Mouse (Mus musculus): ENCODE measurements around the gene Zbtb11. TPM values are rescaled to one million over a fixed set of nuclear protein-coding genes. Genes with fewer than 3 reads are reported as not detected.
"Not testable (repeated sequence)": the region's sequence is repeated elsewhere in the genome, so short reads cannot be mapped to it uniquely, and the experiment has no call there.

The Zbtb11 gene
- polyA plus RNA-seq (2016; fragmentation: Nextera tagmentation; extraction: Ambion mirVana), result 16.5 and 18.2 TPM in 2 replicates

DNA sequence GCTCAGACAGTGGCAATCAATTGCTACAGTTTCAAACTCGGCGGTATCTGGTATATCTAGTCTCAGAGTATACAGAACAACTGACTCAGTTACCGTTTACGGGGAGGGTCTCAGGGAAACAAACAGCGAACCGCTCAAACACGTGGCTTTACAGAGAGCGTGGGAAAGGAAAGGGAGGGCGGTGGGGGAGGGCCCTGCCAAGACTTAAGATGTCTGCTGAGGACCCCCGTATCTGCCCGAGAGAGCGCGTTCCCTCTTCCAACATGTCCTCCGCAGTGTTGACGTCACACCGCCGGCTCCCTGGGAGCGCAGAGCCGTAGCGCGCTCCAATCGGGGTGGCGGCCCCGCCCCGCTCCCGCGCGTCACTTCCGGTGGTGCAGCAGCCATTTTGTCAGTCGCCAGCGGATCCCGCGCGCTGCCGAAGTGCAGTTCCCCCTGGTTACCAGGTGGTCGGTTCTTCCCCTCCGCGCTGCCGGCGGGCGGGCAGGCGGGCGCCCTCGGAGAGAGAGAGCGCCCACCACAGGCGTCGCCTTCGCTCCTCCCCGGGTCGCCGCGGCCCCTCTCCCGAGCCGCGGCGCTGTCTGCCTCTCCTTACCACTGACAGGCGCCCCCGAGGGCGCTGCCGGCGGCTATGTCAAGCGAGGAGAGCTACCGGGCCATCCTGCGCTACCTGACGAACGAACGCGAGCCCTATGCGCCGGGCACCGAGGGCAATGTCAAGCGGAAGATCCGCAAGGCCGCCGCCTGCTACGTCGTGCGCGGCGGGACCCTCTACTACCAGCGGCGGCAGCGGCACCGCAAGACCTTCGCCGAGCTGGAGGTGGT, at the start of gene Zbtb11:
Gene Zbtb11 (plus strand): TSS at position 453 of the 825 bp plus-strand sequence.
- no peaks in the 10 kb centered on the region for H3K9me3 ChIP-seq
- H3K27ac ChIP-seq, result peak within 1 kb of the TSS; percentile 89
- H3K27me3 ChIP-seq (ENCODE audit: poor library complexity, severe bottlenecking), result no peaks in the 10 kb centered on the region
- WGBS, result under 1% methylated on average over 86 of the region's 86 CpGs
- H3K4me1 ChIP-seq, result peaks cover 37% of the 10 kb centered on the region
- peak within 1 kb of the TSS; percentile 99 for H3K4me3 ChIP-seq
- peaks cover 53% of the 10 kb centered on the region for H3K36me3 ChIP-seq (replicated peaks)
- peak; percentile 99 for DNase-seq (ENCODE audit: extremely low spot score, low spot score)

DNA sequence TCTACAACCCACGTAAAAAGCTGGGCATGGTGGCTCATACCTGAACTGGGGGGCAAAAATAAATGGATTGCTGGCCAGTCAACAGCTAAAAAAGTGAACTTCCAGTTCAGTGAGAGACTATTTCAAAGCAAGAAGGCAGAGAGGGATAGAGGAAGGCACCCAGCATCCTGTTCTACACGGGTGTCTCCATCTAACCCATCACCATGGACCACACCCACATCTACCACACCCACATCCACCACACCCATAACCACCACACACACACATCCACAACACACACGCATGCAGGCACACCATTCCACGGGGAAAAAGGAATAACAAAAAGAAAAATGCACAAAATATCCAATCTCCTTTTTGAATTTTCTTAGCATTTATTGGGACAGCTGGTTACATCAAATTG, 49.7 kb upstream of the Zbtb11 start:
- Histone ChIP-seq H3K27ac (no peak overlapping the region), H3K36me3 (replicated peaks) (peaks cover 91% of the 10 kb centered on the region), H3K9me3 (no peaks in the 10 kb centered on the region), H3K4me3 (no peak overlapping the region), H3K4me1 (no peaks in the 10 kb centered on the region), H3K27me3 (ENCODE audit: poor library complexity, severe bottlenecking) (no peaks in the 10 kb centered on the region)
- WGBS, result 94% methylated on average over 4 of the region's 4 CpGs
- no peak for DNase-seq (ENCODE audit: extremely low spot score, low spot score)

DNA sequence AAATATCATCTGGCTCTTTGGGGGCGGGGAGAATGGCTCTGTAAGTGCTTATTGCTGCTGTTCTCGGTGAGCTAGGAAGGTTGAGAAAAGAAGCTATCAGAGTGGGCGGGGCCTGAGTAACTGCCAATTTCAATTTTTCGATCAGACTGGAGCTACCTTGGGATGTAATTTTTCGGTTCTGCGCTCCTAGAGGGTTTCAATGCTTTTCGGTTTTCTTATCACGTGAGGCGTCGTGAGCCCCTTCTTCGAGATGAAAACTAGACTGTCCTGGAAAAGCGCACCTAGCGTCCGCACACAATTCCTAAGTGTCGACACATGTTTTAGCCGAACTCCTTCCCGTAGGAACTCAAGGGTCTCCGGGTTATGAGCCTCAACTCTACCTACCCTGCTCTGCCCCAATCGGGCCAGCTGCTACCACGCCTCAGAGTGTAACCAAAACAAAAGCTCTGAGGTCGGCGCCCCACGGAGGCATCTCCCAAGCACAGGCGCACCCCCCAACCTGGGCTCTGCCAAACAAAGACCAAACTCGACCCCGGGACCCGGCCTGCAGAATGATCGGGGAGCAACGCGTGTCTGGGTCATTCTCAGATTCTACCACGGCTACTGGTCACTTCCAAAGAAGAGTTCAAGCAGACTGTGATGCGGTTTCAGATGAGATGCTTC, 39.9 kb upstream of the Zbtb11 start:
- no peaks in the 10 kb centered on the region for H3K9me3 ChIP-seq
- H3K27me3 ChIP-seq (ENCODE audit: poor library complexity, severe bottlenecking), result no peaks in the 10 kb centered on the region
- 2% methylated on average over 32 of the region's 32 CpGs for WGBS
- peak; percentile 71 for DNase-seq (ENCODE audit: extremely low spot score, low spot score)
- H3K36me3 ChIP-seq (replicated peaks), result peaks cover 20% of the 10 kb centered on the region
- peaks cover 6% of the 10 kb centered on the region; the same call in 1 of the 2 replicates for H3K4me1 ChIP-seq
- H3K4me3 ChIP-seq, result peak overlapping the region; percentile 80
- peak overlapping the region; percentile 93 for H3K27ac ChIP-seq

DNA sequence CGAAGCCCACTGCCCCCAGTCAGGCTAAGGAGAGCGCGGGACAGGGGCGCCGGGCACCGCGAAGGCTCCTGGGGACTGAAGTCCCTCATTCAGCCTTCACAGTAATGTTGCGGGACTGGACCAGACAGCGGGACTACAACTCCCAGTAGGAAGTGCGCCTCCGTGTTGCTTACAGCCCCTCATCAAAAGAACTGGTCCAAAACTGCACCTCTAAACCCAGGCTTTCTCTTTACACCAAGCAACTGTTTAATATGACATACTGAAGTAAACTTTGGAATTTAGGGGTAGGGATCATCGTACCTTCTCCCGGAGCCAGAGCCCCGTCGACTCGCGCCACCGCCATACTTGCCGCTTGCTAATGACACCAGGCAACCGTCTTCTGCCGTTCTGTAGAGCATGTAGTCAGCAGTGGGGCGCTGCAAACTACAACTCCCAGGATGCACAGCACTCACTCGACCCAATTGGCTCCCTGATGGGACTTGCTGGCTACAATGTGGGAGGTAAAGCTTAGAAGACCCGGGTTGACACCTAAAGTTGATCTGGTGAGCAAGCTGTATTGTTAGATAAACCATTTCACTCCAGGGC, 39.1 kb upstream of the Zbtb11 start, which contains the start of gene Cep97:
Gene Cep97 (minus strand): TSS at position 403 of the 585 bp plus-strand sequence.
- Histone ChIP-seq H3K9me3 (no peaks in the 10 kb centered on the region), H3K27me3 (ENCODE audit: poor library complexity, severe bottlenecking) (no peaks in the 10 kb centered on the region), H3K4me3 (peak within 1 kb of the TSS; percentile 80), H3K27ac (peak within 1 kb of the TSS; percentile 93), H3K36me3 (replicated peaks) (peaks cover 13% of the 10 kb centered on the region), H3K4me1 (peaks cover 7% of the 10 kb centered on the region)
- under 1% methylated on average over 24 of the region's 24 CpGs for WGBS
- peak; percentile 93 for DNase-seq (ENCODE audit: extremely low spot score, low spot score)

DNA sequence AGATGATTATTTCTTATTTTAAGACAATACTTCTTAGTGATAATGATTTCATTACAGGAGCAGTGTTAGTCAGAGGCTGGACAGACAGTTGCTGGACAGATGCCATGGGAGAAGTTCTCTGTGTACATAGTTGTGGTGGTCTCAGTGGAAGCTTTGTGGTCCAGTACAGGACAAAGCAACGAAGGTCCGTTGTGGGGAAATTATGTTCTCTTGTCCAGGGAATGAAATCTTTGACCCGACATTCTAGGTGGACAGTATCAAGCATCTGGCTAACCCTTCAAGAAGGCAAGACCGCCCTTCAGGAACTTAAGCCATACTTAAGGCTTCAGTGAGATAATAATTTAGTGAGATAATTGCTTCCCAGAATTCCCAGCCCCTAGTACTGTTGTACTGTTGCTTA, 34.9 kb upstream of the Zbtb11 start:
- no peak for DNase-seq (ENCODE audit: extremely low spot score, low spot score)
- no peak overlapping the region for H3K4me3 ChIP-seq
- H3K9me3 ChIP-seq, result no peaks in the 10 kb centered on the region
- H3K27me3 ChIP-seq (ENCODE audit: poor library complexity, severe bottlenecking), result no peaks in the 10 kb centered on the region
- H3K36me3 ChIP-seq (replicated peaks), result no peaks in the 10 kb centered on the region
- peaks cover 8% of the 10 kb centered on the region for H3K4me1 ChIP-seq
- H3K27ac ChIP-seq, result no peak overlapping the region
- WGBS, result 84% methylated on average over 4 of the region's 4 CpGs

DNA sequence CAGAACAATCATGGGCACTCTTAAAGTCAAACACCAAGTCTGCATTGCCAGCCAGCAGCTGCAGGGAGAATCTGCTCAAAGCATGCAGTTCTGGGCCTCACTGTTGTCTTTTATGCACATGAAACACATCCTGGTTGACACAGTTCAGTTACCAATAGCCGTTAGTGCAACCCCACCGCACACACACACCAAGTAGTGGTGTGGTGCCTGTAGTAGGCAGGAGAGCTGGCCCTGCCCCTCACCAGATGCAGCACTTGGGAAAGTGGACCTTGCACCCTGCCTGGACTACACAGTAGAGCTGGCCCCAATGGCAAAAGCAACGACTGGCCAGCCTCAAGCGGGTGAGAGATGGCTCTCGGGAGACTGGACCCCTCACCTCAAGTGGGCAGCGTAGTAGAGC, 34.0 kb upstream of the Zbtb11 start:
- no peak overlapping the region for H3K27ac ChIP-seq
- WGBS, result 91% methylated on average over 6 of the region's 6 CpGs
- H3K9me3 ChIP-seq, result no peaks in the 10 kb centered on the region
- H3K27me3 ChIP-seq (ENCODE audit: poor library complexity, severe bottlenecking), result no peaks in the 10 kb centered on the region
- H3K4me1 ChIP-seq, result peaks cover 8% of the 10 kb centered on the region; the same call in 1 of the 2 replicates
- no peaks in the 10 kb centered on the region for H3K36me3 ChIP-seq (replicated peaks)
- H3K4me3 ChIP-seq, result no peak overlapping the region
- no peak for DNase-seq (ENCODE audit: extremely low spot score, low spot score)

DNA sequence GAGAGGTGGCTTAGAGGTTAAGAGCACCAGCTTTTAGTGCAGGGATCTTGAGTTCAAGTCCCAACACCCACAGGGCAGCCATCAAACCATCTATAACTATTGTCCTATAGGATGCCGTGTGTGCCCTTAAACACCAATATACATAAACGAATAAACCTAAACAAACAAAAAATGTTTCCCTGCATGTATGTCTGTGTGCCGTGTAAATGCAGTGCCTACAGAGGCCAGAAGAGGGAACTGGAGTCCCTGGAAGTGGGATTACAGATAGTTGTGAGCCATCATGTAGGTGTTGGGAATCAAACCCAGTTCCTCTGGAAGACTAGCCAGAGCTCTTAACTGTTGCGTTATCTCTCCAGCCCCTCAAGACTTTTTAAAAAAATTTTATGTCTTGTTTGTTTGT, 32.9 kb upstream of the Zbtb11 start:
- H3K27ac ChIP-seq, result no peak overlapping the region
- no peaks in the 10 kb centered on the region for H3K9me3 ChIP-seq
- H3K4me1 ChIP-seq, result peaks cover 5% of the 10 kb centered on the region; the same call in 1 of the 2 replicates
- DNase-seq (ENCODE audit: extremely low spot score, low spot score), result no peak
- H3K4me3 ChIP-seq, result no peak overlapping the region
- H3K36me3 ChIP-seq (replicated peaks), result no peaks in the 10 kb centered on the region
- WGBS, result 94% methylated on average over 4 of the region's 4 CpGs
- no peaks in the 10 kb centered on the region for H3K27me3 ChIP-seq (ENCODE audit: poor library complexity, severe bottlenecking)

DNA sequence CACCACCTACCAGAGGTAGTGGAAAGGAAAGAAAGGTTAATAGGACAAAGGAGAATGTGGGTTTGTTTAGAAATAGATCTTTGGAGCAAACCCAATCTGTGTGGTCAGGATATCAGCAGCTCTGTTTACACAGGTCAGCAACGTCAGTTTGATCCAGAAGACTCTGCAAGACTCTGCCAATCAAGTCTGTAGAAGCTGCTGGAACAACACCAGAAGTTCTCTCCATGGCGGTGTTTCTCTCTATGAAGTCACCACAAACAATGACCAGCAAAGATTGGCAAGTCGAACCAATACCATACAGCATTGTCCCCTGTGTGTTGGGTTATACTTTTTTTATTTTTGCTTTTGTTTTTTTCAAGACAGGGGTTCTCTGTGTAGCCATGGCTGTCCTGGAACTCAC, 26.4 kb upstream of the Zbtb11 start:
- no peak overlapping the region for H3K27ac ChIP-seq
- H3K36me3 ChIP-seq (replicated peaks), result no peaks in the 10 kb centered on the region
- no peak overlapping the region for H3K4me3 ChIP-seq
- no peak for DNase-seq (ENCODE audit: extremely low spot score, low spot score)
- no peaks in the 10 kb centered on the region for H3K9me3 ChIP-seq
- H3K27me3 ChIP-seq (ENCODE audit: poor library complexity, severe bottlenecking), result no peaks in the 10 kb centered on the region
- WGBS, result 88% methylated on average over 3 of the region's 3 CpGs
- H3K4me1 ChIP-seq, result no peaks in the 10 kb centered on the region

DNA sequence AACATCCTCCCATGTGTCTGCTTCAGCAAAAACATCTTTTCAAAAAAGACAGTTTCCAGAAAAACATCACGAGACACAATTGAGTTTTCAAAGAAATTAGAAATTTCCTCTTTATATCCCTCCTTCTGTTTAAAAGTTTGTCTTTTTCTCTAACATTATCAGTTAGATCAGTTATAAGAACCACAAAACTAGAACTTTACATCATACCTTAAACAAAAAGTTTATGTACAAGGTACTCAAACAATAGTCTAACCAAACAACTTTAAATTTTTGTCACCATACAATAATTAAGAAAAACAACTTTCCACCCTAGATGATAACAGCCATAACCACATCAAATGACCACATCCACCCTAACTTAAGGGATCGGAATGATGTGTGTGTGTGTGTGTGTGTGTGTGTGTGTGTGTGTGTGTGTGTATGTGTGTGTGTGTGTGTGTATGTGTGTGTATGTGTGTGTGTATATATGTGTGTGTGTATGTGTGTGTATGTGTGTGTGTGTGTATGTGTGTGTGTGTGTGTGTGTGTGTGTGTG, 25.7 kb upstream of the Zbtb11 start:
- not testable (repeated sequence) for H3K4me3 ChIP-seq; H3K9me3 ChIP-seq; H3K27ac ChIP-seq; H3K4me1 ChIP-seq; H3K27me3 ChIP-seq (ENCODE audit: poor library complexity, severe bottlenecking); DNase-seq (ENCODE audit: extremely low spot score, low spot score); H3K36me3 ChIP-seq (replicated peaks)
- 84% methylated on average over 2 of the region's 2 CpGs for WGBS

DNA sequence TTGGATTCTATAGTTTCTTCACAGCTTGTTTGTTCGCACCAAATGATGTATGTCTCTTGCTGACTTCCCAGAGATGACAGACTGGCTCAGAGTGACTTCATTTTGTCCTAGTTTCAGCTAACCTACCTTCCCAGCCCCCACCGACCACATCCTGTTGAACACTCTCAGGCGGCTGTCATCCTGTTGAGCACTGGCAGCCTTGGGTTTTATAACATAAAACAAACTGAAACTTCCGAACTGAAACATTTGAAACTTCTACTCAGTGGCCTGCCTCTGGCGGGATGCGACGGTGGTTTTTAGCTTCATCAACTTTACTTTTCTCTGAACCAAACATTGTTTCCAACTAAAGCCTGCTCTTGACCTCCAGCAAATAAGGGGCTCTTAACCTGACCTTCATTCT, 24.7 kb upstream of the Zbtb11 start:
- WGBS, result 77% methylated on average over 7 of the region's 7 CpGs
- no peak overlapping the region for H3K27ac ChIP-seq
- H3K36me3 ChIP-seq (replicated peaks), result no peaks in the 10 kb centered on the region
- no peaks in the 10 kb centered on the region for H3K4me1 ChIP-seq
- H3K9me3 ChIP-seq, result no peaks in the 10 kb centered on the region
- no peak for DNase-seq (ENCODE audit: extremely low spot score, low spot score)
- no peak overlapping the region for H3K4me3 ChIP-seq
- no peaks in the 10 kb centered on the region for H3K27me3 ChIP-seq (ENCODE audit: poor library complexity, severe bottlenecking)

DNA sequence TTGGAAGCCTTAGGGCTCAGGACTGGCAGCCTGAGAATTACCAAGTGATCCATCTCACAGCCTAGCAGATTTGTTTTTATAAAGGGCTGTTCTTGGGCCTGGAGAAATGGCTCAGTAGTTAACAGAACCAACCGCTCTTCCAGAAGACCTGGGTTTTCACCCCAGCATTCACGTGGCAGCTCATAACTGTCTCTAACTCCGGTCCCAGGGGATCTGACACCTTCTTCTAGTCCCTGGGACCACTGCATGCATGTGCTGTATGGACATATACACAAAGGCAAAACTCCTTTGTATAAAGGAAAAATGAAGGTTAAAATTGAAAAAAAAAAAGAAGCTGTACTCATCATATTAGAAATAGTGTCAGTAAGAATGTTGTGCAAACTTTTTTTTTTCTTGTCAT, 23.2 kb upstream of the Zbtb11 start:
- Histone ChIP-seq H3K9me3 (no peaks in the 10 kb centered on the region), H3K4me3 (no peak overlapping the region), H3K4me1 (no peaks in the 10 kb centered on the region), H3K27ac (no peak overlapping the region), H3K36me3 (replicated peaks) (no peaks in the 10 kb centered on the region), H3K27me3 (ENCODE audit: poor library complexity, severe bottlenecking) (no peaks in the 10 kb centered on the region)
- 78% methylated on average over 3 of the region's 3 CpGs for WGBS
- no peak for DNase-seq (ENCODE audit: extremely low spot score, low spot score)

DNA sequence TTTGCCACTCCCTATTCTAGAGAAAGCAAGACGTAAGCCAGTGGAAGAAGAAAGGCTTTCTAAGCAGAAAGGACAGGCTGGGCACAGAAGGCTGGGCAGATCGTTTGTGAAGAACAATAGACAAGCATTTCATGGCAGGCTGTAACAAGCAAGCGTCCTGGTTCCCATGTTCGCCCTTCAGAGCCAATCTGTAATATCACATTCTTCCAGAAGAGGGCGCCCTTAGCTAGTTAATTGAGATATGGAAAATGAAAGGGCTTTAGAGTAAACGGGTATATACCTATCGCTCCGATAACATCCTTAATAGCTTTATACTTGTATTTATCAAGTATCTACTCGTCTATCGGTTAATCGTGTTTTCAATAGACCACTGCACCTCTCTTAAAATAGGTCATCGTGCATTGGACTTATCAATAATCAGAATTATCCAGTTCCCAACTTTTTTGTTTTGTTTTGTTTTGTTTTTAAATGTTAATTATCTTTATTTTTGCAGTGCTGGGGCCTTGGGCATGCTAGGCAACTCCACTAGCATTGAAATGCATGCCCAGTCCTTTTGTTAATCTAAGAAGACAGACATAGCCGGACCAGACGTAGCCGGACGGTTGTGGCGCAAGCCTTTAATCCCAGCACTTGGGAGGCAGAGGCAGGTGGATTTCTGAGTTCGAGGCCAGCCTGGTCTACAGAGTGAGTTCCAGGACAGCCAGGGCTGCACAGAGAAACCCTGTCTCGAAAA, 22.6 kb upstream of the Zbtb11 start:
- DNase-seq (ENCODE audit: extremely low spot score, low spot score), result peak; percentile 67
- no peaks in the 10 kb centered on the region for H3K4me1 ChIP-seq
- no peaks in the 10 kb centered on the region for H3K27me3 ChIP-seq (ENCODE audit: poor library complexity, severe bottlenecking)
- WGBS, result 49% methylated on average over 19 of the region's 19 CpGs
- H3K27ac ChIP-seq, result no peak overlapping the region
- no peak overlapping the region for H3K4me3 ChIP-seq
- no peaks in the 10 kb centered on the region for H3K9me3 ChIP-seq
- H3K36me3 ChIP-seq (replicated peaks), result no peaks in the 10 kb centered on the region

All from forebrain, embryonic 10.5 days (tissue).